Mouse (Mus musculus) lung, adult 2 months (tissue): ENCODE results near the gene Pabpn1l.

Experiments
- CTCF ChIP-seq: fragments of 200-500 bp; IDR thresholded peaks from 2 replicates; pipeline ENCODE4 v1.5.1; 2011; ENCODE audit warnings: mild to moderate bottlenecking, low read length, control low read depth; ENCODE audit not compliant: insufficient read depth
- POLR2A ChIP-seq: fragments of 200-500 bp; IDR thresholded peaks from 2 replicates; pipeline ENCODE4 v1.6.1; 2011; ENCODE audit warnings: low read depth, mild to moderate bottlenecking, control low read depth, low read length, borderline replicate concordance; ENCODE audit errors: extremely low read depth

DNA sequence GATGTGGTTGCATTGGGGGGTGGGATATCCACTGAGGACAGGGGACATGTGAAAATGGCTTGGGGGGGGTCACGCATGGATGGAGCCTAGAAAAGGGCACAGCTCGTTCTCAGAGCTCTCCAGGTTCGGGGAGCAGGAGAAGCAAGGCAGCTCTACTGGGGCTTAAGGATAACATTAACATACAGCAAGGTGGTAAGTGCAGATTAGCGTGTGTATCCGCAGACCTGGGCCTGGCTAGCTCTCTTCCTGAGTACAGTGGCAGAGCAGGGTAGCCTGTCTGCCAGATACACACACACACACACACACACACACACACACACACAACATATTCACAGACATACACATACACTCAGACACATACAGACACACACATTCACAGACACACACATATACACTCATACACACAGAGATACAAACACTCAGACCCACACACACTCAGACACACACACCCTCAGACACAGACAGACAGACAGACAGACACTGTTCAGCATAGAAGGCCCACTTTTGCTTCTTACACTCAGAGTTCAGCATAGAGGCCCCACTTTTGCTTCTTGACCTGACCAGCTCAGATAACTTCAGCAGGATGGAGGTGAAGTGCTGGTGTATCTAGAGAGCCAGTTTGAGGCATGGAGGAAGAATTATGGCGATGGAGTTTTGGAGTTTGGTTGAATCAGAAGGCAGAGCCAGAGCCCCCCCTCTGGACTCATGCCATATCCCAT, 3.7 kb downstream of the Pabpn1l start:
- TF ChIP-seq CTCF (no peak), POLR2A (no peak)
